In the genomic region with DNA sequence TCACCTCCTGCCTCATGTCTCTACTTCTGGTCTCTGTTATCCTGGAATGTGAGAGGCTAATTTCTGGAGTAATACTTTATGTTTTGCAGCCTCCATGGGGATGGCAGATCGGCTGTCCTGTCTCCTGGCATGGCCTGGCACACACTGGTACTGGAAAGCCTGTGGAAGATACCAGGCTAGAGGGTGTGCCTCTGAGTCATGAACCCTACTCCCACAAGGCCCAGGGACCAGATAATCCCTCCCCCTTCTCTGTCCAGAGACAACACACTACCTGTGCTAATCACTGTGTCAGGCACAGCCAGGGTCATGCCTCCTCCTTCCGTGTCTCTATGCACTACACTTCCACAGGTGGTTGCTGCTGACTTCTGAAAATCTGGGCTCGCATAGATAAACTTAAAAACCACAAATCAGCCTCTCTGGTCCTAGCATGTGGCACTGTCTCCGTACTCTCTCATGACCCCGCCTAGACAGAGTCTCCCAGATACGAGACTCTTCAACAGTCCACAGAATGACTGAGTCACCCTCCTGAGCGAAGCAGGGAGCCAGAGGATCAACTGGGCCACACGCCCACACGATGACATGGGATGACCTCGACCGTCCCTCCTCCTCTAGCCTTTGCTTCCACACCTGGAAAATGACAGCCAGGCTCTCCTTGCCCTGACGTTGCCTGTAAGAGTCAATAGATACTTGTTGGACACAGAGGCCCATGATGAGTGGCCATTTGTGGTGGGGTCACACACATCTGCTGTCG, we compare ENCODE assay signal across 13 mouse cellular contexts. TPM values are rescaled to one million over a fixed set of nuclear protein-coding genes. Genes with fewer than 3 reads are reported as not detected.
DNase-seq lines count a peak whose midpoint lies in the region; ATAC-seq and TF ChIP-seq lines count a peak whose summit lies in the region.
"Had no signal": no experiment of that assay in that cellular context is flagged by ENCODE, and none has a peak within 500 bp of the region (broad histone marks: within the 10 kb centered on the region; RNA-seq: fewer than 3 reads in every experiment).

No protein-coding gene starts in this region.

- no peaks in the 10 kb centered on the region for H3K36me3 ChIP-seq in intestine, postnatal 0 days (ENCODE audit: control insufficient read depth, insufficient read depth)
- H3K36me3 ChIP-seq: heart, embryonic 13.5 days; limb, embryonic 13.5 days; liver, embryonic 15.5 days; midbrain, embryonic 10.5 days had no signal

- H3K4me3 ChIP-seq in intestine, postnatal 0 days (ENCODE audit: low read depth, low read length), result no peak overlapping the region
- H3K4me3 ChIP-seq: heart, embryonic 13.5 days; limb, embryonic 13.5 days; liver, embryonic 15.5 days; midbrain, embryonic 10.5 days had no signal

- peak; percentile 28 for DNase-seq in gastrocnemius, postnatal 14 days
- DNase-seq in gastrocnemius, adult 8-10 months (ENCODE audit: low spot score in 2 of 2), result no peak
- peak; percentile 66 for DNase-seq in 3T3-L1 (ENCODE audit: low read depth, low spot score)
- peak; percentile 82 for DNase-seq in adrenal gland, adult 2 months
- DNase-seq in thymus, postnatal 36 days, result no peak
- DNase-seq in kidney, postnatal 4 days, result no peak

- no peaks in the 10 kb centered on the region for H3K4me1 ChIP-seq in intestine, postnatal 0 days (replicated peaks; ENCODE audit: control insufficient read depth, insufficient read depth, low read length)
- H3K4me1 ChIP-seq: heart, embryonic 13.5 days; limb, embryonic 13.5 days; liver, embryonic 15.5 days had no signal

- peak; percentile 11; the same call in 1 of the 2 replicates for ATAC-seq in intestine, postnatal 0 days
- no peak for ATAC-seq in activated CD4-positive, CD25-positive, alpha-beta regulatory T cell, adult 4 months

- no peak for TF ChIP-seq CTCF in intestine, postnatal 0 days (IDR thresholded peaks at IDR 0.05; ENCODE audit: low read depth)

- no peak overlapping the region for H3K4me2 ChIP-seq in intestine, postnatal 0 days (replicated peaks; ENCODE audit: low read depth)
- H3K4me2 ChIP-seq: heart, embryonic 13.5 days; limb, embryonic 13.5 days; liver, embryonic 15.5 days had no signal

- no peaks in the 10 kb centered on the region for H3K9me3 ChIP-seq in intestine, postnatal 0 days (ENCODE audit: control insufficient read depth)
- H3K9me3 ChIP-seq: heart, embryonic 13.5 days; limb, embryonic 13.5 days; liver, embryonic 15.5 days; midbrain, embryonic 10.5 days had no signal

- H3K27ac ChIP-seq in intestine, postnatal 0 days (ENCODE audit: low read depth, low read length), result no peak overlapping the region
- H3K27ac ChIP-seq: heart, embryonic 13.5 days; limb, embryonic 13.5 days; liver, embryonic 15.5 days; midbrain, embryonic 10.5 days had no signal

- H3K27me3 ChIP-seq in intestine, postnatal 0 days (replicated peaks; ENCODE audit: control insufficient read depth, insufficient read depth, low read length), result no peaks in the 10 kb centered on the region
- H3K27me3 ChIP-seq: liver, embryonic 15.5 days had no signal

- WGBS in intestine, postnatal 0 days, result 70% methylated on average over 13 of the region's 13 CpGs

- intact Hi-C loops in gastrocnemius, postnatal 14 days (cut with DNase I; ENCODE audit: low total_unique reads), result loop anchor here (5.0 kb wide), 3 partner anchors 48 to 153 kb away; no protein-coding TSS in a partner anchor

- no peak overlapping the region for H3K9ac ChIP-seq in intestine, postnatal 0 days (ENCODE audit: low read depth, low read length)
- H3K9ac ChIP-seq: heart, embryonic 13.5 days; limb, embryonic 13.5 days; liver, embryonic 15.5 days had no signal

RNA-seq across cellular contexts. Expression of a gene that starts 57.5 kb away (rescaled TPM):
- total RNA-seq in gastrocnemius, postnatal 14 days (2021), result 10 to 100 TPM in 1 of 2 experiments, 1 to 10 TPM in 1; 6.7 to 11.6 TPM
- total RNA-seq in gastrocnemius, adult 8-10 months (2022), result 1 to 10 TPM; 2.8 to 4.6 (median 3.9) TPM
- 1 to 10 TPM in 1 of 2 experiments, under 1 TPM in 1; 0.58 to 2.8 TPM for total RNA-seq in adrenal gland, adult 2 months (2021)
- polyA plus RNA-seq in adrenal gland, adult 2 months (2012; rRNA removed), result 2.2 and 3.6 TPM in 2 replicates
- 0.17 and 0.20 TPM in 2 replicates for polyA plus RNA-seq in intestine, postnatal 0 days (2015; fragmentation: Nextera tagmentation; extraction: Ambion mirVana)
- polyA plus RNA-seq in activated CD4-positive, CD25-positive, alpha-beta regulatory T cell, adult 4 months (2017; shearing (Covaris generic)), result not detected
- total RNA-seq: neutrophil, adult 5-6 weeks had no signal
- polyA plus RNA-seq: heart, embryonic 13.5 days; liver, embryonic 15.5 days had no signal

Comparison
In these comparisons a context has a peak if more than half of its experiments do, and no peak if none do; other contexts are left out.
1. DNase-seq: peak in gastrocnemius, postnatal 14 days (single experiment), 3T3-L1 (single experiment) and adrenal gland, adult 2 months (single experiment); none in gastrocnemius, adult 8-10 months (0 of 2), thymus, postnatal 36 days (0 of 2) and kidney, postnatal 4 days (0 of 2).